Mouse (Mus musculus) liver, adult 2 months (tissue): Measurements from ENCODE around the gene Phf21b.
"Not testable (repeated sequence)": the region's sequence is repeated elsewhere in the genome, so short reads cannot be mapped to it uniquely, and the experiment has no call there.

Source experiments
- CTCF ChIP-seq: fragments of 200-500 bp; IDR thresholded peaks from 2 replicates; pipeline ENCODE4 v1.5.1; 2011; ENCODE audit warnings: low read depth, low read length, control low read depth
- POLR2A ChIP-seq: fragments of 200-500 bp; IDR thresholded peaks from 2 replicates; pipeline ENCODE4 v1.6.1; 2011; ENCODE audit warnings: low read length, control low read depth; ENCODE audit not compliant: insufficient read depth; ENCODE audit errors: extremely low read depth

DNA sequence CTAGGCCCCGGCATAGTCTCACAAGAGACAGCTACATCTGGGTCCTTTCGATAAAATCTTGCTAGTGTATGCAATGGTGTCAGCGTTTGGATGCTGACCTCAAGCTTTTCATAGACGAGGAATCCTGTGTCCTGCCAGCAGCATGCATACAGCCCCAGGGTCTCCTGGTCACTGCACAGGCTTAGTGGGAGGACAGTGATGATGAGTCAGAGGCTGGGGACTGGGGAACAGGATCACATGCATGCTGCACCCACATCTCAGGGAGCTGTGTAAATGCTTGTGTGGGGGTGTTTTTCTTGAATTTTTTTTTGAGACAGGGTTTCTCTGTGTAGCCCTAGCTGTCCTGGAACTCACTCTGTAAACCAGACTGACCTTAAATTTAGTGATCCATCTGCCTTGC lies 87.3 kb downstream of the Phf21b start:
- TF ChIP-seq POLR2A, CTCF: not testable (repeated sequence)
